Mouse (Mus musculus) 416B (cell line): ENCODE results near the gene Clic3.

ENCODE experiments used
- DNase-seq: peaks from one replicate; pipeline ENCODE4 v3.0.0; 2011; ENCODE audit warnings: low read depth

The Clic3 gene

DNA sequence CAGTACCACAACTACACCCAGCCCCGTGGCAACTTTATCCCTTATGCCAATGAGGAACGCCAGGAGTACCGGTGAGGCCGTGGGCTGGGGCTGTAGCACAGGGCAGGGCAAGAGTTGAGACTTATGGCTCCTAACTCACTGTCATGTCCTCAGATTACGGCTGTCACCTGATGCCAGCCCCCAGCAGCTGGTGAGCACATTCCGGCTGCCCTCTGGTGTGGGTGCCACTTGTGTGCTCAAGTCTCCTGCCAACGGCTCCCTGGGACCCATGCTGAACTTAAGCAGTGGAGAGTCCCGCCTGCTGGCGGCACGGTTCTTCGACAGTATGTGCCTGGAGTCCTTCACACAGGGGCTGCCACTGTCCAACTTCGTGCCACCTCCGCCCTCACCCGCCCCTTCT lies 14.0 kb upstream of the Clic3 start:
- no peak for DNase-seq

DNA sequence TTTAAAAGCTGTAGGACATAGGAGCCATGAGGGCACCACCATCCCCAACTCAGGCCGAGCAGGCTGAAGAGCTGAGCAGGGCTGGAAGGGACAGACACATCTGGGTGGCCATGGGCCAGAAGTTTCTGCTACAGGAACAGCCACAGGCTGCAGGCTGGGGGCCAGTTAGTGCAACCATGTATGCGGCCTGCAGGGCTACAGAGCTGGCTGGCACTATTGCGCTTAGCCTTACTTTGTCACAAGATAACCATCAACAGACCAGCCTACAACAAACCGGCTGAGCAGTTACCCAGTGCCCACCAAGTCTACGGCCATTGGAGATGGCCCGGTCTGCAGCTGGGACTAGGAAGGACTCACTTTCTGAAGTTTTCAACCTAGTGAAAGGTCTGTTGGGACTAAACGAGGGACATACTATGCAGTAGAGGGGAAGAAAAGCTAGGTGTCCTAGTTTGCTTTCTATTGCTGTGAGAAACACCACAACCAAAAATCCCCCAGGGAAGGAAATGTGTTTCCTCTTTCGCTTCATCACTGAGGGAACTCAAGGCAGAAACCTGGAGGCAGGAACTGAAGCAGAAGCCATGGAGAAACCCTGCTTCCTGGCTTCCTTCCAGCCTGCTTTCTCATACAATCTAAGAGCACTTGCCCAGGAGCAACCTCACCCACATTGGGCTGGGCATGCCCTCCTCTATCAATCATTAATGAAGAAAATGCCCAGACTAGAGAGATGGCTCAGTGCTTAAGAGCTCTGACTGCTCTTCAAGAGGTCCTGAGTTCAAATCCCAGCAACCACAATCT lies 5.6 kb upstream of the Clic3 start:
- DNase-seq = peak; percentile 73

DNA sequence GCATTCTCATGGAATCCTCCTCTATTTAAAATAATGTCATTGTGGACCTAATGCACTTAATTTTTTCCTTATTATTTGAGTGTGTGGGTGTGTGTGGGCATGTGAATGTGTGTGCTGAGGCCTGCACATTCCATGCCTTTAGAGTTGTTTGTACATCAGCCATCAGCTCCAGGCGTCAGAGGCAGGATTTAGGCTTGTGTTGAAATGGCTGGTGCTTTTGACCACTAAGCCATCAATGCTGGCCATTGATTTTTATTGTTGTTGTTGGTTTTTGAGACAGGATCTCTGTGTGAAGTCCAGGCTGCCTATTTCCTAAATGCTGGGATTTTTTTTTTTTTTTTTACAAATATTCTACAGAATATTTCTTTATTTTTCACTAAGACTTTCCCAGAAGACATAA lies 3.7 kb upstream of the Clic3 start:
- no peak for DNase-seq

DNA sequence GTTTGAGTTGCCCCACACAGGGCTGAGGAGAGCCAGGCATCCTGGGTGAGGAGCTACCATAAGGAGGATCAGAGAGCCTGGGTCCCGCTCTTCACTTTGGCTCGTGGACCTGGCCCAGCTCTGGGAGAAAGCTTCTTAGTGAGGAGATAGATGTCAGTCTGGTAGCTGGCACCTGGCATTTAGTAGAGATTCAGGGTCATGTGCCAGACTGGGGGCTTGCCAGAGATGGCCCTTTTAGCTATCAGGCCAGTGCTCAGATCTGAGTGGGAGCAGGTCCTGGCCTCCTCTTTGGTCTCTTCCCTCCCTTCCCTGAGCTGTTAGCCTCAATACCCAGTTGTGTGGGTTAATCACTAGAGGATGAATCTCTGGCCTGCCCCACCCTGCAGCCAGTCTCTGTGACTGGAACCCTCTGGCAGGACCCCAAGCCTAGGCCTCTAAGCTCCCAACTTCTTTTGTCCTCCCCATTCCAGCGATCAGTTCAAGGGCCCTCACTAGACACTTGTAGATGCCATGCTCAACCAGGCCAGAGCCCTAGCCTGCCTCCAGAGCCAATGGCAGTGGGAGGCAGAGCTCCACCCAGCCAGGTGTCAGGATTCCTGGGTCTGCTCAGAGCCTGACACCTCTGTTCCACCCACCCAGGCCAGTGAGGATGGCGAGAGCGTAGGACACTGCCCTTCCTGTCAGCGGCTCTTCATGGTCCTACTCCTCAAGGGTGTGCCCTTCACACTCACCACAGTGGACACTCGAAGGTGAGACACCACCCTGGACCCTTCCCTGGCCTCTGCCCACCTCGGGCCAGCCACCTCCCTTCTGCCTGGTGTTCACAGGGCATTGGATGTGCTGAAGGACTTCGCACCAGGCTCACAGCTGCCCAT lies 621 bp downstream of the Clic3 start:
- no peak for DNase-seq

DNA sequence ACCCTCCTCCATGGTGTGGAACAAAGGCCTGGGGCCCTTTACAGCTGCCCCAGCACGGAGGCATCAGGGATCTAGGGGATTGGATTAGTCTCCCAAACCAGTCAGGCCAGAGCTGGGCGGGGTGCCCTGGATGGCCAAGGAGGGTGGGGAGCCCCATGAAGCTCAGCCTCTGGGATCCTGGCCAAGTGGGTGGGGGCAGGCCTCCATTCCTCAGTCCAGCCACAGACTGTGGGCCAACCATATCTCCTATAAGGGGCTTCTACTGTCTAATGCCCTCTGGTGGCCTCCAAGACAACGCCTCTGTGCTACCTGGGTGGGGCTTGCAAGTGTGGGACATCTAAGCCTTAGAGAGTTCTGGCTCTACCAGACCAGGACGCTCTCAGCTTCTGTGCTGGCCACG lies 2.3 kb downstream of the Clic3 start:
- DNase-seq = peak; percentile 36

DNA sequence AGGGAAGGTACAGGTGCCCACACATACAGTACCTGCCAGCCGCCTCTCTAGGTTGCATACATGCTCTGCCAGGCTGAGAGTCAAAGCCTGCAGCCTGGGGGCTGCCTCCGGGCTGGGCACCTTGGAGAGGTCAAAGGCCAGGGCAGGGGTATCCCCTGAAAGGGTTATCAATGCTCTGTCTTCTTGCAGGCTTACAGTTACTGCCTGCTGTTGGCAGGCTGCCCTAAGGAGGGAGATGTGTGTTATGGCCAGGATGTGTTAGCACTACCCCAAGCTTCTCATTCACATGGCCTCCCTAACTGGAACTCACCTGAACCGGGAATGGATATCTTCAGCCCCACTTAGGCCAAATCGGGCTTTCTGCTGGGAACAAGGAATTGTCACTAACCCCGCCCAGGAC lies 3.5 kb downstream of the Clic3 start:
- peak; percentile 35 for DNase-seq

DNA sequence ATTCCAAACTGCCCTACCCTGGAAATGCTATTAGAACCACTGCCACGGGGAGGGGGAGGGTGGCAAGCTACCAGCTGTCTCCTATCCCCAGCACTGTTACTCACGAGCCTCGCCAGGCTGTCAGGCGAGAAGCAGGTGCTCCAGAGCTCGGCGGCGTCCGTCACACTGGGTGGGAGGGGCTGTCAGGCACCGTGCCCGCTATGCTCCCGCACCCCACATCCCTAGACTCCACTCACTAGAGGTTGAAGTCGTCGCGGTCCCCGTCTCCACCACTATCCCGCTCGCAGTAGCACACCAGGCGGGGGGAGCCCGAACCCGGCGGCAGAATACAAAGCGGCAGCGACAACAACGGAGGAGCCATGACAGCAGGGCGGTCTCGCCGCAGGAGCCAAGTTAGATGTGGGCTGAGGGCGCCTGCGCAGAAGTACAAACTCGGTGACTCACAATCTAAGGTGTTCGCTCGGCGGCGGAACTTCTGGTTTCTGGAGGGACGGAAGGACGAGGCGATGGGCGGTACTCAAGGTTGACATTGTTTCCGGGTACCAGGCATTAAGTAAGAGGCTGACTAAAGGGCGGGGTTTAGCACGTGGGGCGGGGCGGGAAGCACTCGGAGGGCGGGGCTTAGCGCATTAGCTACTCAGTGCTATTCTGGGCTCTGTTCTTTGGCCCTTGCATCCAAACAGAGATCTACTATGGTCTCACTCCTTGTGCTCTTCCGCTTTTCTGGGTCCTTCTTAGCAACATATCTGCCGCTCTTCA lies 4.1 kb downstream of the Clic3 start, which contains the start of gene Paxx:
Gene Paxx (minus strand): TSS at position 544 of the 759 bp plus-strand sequence.
- DNase-seq = peak; percentile 100

DNA sequence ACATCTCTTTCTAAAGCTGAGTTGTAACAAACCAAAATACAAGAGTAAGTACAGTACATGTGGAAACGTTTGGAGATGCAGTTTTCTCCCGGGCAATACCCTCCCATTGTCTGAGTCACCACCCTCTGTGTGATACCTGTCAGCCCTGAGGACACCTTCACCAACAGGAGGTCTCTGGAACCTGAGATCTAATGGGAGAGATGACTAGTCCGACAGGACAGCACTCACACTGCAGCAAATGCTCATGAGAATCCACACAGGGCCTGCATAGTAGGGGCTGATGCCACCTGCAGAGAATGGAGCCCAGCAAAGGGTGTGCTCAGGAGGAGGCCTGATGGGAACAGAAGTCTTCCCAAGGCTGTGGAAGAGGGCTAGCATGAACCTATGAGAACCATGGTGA lies 4.8 kb downstream of the Clic3 start:
- DNase-seq = no peak

DNA sequence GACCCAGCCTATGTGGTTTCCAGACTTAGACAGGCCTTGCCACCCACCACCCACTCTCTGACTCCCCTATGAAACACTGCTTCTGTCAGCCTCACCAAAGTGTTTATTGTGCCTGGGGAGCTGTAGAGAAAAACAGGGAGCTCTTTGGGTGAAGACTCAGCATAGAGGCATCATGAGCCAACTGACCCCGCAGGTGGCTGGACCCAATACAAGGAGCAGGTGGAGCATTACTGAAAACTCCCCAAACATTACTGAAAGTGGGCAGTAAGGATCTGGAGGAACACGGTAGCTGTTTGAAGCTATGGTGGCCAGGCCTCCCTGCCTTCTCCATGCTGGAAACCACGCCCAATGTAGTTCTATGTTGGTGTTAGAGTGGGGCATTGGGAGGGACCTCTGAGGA lies 7.0 kb downstream of the Clic3 start:
- DNase-seq = no peak

DNA sequence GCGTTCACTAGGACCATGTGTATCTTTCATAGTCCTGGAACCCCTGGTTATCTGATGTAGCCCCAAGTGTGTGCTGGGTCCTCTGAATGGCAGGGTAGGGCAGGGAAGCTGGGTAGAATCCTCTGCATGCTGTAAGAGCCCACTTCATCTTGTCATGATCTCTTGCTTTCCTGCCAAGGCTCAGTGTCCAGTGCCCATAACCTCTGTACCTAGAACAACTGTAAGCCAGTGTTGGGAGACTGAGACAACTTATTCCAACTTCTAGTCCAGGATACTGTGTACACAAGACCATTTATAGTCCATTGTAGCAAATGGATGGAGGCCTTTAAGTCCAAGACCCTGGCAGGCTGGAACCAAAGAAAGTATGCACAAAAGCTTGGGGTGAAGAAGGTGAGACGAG lies 8.6 kb downstream of the Clic3 start:
- DNase-seq = no peak

DNA sequence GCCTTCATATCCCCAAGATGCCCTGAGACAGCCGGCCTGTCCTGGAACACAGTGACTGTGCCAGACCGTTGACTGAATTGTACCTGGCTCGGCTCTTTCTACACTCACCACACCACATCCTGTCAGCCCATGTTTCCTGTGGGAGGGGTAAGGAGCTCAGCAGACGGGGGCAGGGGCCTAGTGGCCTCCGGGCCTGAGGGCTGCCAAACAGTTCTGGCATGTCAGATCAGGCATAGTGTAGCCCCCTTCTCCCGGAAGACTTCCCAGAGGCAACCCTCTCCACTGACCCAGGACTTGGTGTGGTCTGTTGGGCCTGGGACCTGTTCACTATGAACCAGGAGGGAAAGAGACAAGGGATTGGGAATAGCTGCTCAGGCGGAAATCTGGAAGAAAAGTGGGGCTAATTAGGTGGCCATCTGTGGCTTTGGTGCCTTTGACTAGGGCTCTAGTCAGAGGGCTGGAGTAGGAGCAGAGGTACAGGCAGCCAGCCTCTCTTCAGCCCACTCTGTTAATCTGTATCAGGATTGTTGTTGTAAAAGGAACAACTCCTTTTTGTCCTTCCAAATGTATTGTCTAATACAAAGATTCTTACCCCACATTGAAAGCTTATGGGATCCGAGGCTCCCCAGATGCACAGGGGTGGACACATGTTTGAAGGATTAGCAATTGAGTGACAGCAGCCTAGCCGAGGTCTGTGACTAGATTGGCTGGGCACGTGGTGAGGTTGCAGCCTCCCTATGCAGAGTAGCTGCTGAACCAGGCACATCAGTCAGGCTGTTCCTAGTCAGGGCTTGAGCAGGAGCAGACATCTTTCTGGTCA lies 9.4 kb downstream of the Clic3 start:
- peak; percentile 95 for DNase-seq

DNA sequence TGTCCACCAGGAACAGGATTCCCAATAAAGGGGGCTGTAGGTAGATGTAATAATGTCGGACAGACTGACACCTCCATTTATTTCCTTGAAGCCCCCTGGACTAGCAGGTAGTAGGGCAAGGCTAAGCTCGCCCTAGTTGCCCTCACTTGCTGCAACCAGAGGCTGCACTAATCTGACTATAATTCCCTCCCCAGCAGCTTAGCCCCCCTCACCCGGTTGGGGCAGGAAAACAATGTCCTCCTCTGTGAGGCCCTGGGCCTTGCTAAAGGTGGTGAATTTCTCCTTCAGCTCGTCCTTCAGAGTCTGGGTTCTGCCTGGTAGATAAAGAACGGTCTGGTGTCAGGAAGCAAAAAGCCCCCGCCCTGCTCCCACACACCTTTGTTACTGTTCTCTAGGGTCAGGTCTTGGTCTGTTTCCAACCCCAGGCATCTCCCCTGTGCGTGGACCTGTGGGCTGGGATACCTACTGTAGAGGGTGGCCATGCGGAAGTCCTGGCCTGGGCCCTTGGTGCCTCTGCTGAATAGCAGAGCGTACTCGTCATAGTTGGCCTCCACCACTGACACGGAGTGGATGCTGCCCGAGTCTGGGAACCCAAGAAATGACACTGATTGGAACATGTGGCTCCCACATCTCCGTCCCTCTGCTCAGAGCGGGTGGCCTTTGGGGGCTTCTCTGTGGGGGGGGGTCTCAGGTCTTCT lies 11.1 kb downstream of the Clic3 start:
- DNase-seq = no peak

DNA sequence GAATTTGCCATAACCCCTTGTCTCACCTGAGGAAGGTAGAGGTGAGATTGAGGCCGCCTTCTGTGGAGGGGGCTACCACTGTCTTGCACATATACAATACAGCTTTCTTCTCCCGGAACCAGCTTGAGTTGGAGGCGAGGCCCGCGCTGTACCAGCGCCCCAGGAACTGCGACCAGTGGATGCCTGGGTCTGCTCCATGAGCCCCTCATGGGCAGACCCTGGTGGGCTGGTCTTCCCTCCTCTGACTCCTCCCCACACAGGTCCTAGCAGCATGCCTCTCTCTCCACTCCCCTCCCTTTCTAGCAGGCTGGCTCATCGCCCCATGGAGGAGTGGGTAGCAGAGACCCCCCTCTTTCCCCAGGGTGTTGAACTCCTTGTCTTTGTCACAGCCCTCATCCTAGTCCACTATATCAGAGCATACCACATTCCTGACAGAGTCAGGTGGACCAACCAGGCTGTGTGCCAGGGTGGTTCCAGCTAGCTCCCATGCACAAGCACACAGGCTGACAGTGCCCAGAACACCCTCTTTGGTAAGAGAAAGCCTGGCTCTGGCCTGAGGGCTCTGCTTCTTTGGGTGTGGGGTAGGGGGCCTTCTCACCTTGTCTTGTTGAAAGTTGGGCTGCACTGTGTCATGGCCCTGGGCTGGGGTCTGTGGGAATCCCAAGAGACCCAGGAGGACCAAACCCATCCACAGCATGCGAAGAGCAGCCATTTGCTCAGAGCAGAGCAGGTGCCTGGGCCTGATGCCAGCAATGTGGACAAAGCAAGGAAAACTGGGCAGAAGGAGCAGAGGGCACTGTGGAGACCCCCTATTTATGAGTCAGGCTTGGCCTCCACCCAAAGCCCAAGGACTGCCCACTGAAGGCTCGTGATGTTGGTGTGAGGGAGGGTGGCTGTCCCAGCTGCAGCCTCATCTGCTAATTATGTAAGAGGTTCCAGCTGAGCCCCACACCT lies 12.6 kb downstream of the Clic3 start:
- DNase-seq = no peak

DNA sequence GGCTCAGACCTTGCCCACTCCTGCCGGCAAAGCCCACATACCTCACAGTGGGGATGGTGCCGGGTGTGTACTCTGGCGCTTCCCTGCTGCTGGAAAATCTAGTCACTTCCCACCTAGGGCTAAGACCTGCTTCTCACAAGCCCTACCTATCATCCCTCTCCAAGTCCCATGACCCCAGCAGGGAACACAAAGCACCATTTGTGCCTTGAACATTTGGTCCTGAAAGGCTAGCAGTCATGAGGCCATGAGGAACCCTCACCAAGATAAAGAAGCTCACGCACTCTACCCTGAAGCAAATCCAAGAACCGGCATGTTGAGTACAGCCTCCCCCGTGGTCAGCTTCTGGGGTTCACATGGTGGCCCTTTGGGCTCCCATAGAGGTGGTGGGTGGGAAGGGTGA lies 13.3 kb downstream of the Clic3 start, which contains the start of gene Ptgds:
Gene Ptgds (minus strand): TSS at position 78 of the 400 bp plus-strand sequence.
- no peak for DNase-seq

DNA sequence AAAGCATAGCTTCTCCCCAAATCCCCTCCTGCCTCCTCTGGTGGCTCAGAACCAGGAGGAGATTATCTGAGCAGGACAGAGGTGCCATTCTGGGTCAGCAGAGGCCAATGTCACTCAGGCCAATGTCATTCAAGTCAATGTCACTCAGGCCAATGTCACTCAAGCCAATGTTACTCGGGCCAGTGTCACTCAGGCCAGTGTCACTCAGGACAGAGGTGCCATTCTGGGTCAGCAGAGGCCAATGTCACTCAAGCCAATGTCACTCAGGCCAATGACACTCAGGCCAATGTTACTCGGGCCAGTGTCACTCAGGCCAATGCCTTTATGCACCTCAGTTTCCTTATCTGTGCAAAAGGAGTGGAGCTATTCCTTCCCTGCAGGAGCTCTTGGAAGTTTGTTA lies 15.9 kb downstream of the Clic3 start:
- DNase-seq = no peak

DNA sequence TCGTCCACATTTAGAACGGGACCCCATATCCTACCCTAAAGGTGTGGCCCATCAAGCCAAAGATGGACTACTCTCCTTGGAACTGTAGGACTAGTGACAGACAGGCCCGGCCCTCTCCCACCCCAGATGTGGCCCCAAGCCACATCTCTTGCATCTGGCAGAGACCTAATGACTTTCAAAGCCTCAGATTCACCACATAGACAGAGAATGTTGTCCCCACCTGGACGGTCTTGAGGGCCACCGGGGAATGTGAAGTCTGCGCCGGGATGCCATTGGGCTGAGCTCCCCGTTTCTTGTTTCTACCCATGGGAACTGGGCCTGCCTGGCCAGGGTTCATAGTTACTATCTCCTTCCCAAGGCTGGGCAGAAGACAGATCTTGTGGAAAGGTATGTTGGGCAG lies 20.9 kb downstream of the Clic3 start:
- DNase-seq = no peak

DNA sequence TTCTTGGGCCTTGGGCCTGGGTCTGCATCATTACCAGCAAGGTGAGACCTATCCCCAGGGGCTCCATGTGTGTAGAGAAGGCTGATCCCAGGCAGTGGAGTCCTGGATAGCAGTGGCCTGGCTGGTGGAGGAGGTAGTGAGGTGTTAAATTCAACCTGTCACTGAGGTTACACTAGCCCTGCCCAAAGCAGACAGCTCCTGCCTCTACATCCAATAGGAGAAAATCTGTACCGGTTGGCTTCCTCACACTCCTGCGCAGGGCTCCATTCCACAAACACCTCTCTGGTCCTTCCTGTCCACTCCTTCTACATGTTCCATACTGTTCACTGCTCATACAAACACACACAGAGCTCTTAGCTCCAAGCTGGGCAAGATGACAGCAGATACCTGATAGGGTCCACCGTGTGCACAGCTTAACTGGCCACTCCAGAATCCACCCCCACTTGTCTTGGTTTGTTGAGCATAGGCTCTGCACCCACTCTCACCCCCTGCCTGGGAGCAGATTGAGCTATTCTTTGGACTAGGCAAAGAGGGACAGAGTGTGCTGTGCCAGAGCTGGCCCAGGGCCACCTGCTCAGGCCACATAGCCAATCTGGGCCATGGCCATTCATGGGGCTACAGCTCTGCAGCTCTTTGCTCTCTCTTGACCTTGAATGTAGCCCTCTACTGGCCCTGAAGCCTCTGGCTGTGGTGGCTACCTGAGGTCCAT lies 21.5 kb downstream of the Clic3 start:
- no peak for DNase-seq

DNA sequence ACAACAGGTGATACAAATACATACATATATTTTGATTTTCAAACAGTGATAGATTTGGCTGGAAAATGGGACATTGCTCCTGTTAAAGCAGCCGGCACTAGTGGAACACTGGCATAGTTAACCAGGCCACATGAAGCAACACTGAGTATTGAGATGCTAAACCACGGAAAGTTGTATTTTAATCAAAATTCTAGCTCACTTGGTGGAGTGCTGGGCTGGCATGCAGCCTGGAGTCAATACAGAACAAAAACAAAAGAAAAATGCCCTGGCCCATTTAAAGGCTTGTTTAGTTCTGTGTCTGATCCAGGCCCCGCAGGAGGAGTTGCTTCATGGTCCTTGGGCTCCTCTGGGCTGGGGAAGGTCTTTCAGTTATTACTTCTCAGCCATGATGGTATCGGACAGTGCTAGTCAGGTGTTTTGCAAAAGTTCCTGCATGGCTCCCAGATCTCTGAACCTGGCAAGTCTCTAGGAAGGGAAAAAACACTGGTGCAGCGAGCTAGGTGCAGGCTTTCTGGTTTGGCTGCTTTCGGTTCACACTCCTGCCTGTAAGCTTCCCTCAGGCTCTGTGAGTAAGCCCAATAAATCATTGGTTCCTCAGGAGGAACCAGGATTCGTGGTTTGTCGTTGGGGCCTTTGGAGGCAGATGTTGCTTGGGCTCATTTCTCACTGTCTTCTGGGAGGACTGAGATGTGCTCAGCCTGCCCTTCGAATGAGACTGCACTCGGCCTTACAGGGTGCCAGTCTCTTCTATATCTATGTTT lies 23.1 kb downstream of the Clic3 start:
- no peak for DNase-seq
